Mouse (Mus musculus) MEL-GATA-1-ER (cell line): Measurements from ENCODE around the gene Meis2.

Experiments used
- DNase-seq: peaks from one replicate; pipeline ENCODE4 v3.0.0-alpha.2; 2012; ENCODE audit warnings: low read depth; ENCODE audit errors: extremely low read depth

The Meis2 gene

DNA sequence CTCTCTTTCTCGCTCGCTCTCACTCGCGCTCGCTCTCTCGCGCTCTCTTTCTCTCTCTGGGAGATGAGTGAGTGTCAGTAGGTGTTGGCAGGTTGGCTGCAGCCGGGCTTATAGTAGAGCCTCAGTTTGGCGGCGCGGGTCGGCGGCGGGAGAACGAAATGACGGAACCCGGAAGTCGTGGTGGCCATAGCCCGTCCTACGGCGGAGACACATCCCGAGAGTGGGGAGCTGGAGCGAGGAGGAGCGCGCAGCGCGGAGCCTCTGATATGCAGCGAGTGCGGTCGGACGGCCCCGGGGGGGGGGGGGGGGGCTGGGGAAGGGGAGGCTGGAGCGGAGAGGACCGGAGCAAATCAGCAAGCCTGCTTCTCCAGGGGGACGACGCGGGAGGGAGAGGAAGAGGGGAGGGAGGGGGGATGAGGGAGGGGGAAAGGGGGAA is at the start of gene Meis2:
Gene Meis2 (minus strand): TSS at position 270 of the 436 bp plus-strand sequence.
- DNase-seq: peak; percentile 74

- DNase-seq: no peak
Measured at GRCm38 (mm10) chr2:116106194-116106593, 40.6 kb upstream of the Meis2 start.

GRCm38 (mm10) chr2:116105179-116105578 is 39.5 kb upstream of the Meis2 start:
- no peak for DNase-seq

DNA sequence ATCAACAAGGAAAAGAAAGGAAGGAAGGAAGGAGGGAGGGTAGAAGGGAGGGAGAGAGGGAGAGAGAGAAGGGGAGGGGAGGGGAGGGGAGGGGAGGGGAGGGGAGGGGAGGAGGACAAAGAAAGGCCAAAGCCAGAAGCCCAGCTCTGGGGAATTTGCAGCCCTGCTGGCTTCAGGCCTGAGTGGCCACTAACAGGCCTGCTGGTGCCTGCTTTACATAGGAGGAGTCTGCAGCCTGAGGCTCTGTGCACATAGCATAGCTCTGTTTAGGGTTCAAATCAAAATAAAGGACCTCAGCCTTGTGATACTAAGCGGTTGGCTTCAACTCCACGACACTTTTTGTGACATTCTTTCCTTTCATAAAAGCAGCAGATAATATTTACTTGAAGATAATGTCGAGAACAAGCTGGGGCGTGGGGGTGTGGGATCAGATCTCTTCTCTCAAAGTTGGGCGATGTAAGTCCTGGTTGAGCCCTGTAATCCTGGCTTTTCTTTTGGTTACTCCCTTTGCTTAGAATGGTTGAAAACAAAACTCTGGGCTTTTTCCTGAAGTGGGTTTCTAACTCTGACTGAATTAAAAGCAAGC is 37.9 kb upstream of the Meis2 start:
- DNase-seq: no peak

DNA sequence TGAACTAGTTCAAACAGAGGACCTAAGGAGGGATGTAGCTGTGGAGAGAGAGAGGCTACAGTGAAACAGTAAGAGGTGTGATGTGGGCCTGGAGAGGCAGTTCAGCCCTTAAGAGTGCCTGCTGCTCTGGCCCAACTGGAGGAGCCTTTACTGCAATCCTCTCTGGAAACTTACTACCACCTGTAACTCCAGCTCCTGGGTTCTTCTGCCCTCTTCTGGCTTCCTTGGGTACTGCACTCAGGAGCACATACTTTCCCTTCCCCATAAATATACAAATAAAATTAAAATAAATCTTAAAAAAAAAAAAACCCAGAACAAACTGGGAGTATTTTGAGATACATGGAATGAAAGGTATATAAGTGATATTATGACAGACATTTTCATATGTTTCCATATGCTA is 35.6 kb upstream of the Meis2 start:
- DNase-seq: peak; percentile 33

DNA sequence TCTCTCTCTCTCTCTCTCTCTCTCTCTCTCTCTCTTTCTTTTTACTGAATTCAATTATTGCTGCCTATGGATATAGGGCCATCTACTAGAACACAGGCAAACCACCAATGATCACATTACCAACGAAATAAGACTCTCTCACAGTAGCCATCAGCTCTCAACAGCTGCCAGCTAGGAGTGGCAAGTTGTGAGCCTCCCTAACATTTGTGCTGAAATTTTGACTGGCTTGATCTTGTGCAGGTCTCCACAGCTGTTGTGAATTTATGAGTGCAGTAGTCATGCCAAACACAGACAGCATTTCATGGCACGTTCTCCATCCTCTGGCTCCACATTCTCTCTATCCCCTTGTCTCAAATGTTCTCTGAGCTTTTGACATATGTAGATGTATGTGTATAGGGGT is 15.3 kb upstream of the Meis2 start:
- DNase-seq: no peak

- no peak for DNase-seq
Measured at GRCm38 (mm10) chr2:116078841-116079240, 13.2 kb upstream of the Meis2 start.

DNA sequence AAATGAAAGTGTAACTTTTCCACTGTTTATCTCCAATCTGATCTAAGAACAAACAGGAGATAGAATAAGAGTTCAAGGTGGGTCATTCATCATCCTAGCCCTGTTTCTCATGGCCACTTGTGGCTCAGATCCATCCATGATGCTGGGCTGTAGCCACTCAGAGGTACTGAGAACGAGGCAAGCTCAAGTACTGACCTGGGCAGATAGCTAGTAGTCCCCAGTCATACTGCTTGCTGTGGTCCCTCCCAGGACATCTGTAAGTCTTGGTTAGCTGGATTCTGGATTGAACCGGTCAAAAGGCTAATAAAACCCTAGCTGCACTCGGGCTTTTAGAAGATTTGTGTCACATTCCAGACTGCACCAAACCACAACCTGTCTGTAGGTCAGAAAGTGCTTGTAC is 12.1 kb upstream of the Meis2 start:
- no peak for DNase-seq

- no peak for DNase-seq
Measured at GRCm38 (mm10) chr2:116076752-116077480, 11.3 kb upstream of the Meis2 start.

DNA sequence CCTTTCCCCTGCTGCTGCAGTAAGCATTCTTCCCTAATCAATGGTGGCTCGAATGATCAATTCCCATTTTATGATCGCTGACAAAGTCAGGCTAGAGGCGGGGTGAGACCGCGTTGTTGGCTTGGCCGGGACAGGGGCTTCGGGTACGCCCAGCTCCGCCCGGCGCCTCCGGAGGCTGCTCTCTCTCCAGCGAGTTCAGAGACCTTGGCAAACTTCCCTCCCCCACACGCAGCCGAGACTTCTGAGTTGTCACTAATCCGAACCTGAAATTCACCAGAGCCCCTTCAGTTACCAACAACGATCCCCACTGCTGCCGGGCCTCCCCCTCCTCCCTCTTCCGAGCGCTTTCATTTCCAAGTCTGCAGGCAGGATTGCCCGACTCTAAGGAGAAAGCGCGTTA is 10.3 kb upstream of the Meis2 start:
- DNase-seq: no peak

- DNase-seq: no peak
Measured at GRCm38 (mm10) chr2:116075477-116075876, 9.8 kb upstream of the Meis2 start.

GRCm38 (mm10) chr2:116074726-116075440 is 9.2 kb upstream of the Meis2 start:
- no peak for DNase-seq

DNA sequence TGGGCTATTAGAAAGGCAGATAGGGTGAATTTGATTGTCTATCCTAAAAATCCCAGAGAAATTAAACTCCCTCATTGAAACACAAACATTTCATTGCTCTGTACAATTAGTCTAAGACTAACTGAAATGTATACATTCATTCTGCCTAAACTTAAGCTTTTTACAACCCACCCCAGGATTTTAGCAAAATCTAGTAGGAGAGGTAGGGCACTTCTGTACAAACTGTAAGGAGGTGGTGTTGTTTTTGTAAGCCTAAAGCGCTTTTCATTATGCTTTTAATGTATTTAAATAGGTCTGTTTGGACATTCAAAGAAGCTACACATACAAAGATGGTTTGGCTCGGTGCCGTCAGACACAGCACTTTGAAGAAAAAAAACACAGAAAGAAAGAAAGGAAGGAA is 8.4 kb upstream of the Meis2 start:
- no peak for DNase-seq

- no peak for DNase-seq
Measured at GRCm38 (mm10) chr2:116073311-116073904, 7.8 kb upstream of the Meis2 start.

DNA sequence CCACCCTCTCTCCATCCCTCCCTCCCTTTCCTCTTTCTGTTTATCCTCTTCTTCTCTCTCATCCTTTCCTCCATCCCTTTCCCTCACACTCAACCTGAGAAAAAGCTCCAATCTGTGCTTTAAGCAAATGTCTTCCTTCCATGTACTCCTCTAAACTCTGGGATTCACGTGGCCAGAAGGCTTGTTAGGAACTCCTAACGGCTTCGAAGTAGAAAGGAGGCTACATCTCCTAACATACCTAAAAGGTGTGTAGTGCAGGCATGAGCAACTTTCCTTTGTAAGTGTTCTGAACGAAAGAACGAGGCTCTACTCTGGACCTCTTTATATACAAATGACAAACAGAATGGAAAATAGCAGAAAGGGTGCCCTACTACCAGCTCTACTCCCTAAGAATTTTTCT is 7.1 kb upstream of the Meis2 start:
- no peak for DNase-seq

DNA sequence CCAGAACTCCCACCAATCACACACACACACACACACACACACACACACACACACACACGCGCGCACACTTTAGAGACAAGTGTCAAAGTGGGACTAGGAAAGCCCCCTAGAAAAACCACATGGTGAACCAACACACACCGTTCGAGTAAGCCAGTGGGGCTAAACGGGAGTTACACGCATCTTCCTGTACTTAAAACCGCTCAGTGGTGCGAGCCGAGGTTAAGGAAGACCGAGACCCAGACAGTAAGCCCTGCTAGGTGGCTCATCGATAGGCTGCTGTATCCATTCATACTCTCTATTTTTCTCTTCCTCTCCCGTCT is 6.6 kb upstream of the Meis2 start:
- no peak for DNase-seq

GRCm38 (mm10) chr2:116071571-116072320 is 6.1 kb upstream of the Meis2 start:
- no peak for DNase-seq

- no peak for DNase-seq
Measured at GRCm38 (mm10) chr2:116070614-116071425, 5.2 kb upstream of the Meis2 start.

DNA sequence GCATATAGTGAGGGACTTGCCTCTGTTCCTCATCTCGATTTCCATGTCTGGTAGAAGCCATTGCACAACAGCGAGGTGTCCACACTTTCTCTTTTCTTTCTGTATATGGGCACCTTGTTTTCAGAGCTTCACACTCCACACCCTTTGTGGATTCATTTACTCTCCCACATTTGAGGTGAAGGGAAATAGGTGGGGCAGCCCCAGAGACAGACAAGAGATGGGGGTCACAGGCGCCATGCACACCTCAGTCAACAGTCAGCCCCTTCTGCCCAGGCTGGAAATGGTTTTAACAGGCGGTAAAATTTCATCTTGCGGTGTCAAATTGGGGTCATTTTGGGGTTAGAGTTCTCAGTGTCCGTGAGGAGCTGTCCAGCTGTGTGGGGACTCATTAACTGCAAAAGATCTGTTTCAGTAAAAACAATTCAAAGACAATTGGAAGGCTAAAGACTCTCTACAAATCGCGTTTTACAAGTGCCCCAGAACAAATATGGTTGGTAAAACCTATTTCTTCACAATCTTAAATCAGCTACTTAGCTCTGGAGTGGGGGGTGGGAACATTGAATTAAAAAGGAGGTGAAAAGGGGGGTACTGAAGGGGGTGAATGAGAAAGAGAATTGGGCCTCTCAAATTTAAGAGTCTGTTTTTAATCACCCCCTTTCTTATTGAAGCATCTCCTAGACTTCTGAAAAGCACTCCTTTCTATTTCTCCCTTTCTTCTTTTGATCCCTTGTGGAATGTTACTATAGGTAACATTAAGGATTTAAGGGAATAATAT is 4.0 kb upstream of the Meis2 start:
- no peak for DNase-seq

DNA sequence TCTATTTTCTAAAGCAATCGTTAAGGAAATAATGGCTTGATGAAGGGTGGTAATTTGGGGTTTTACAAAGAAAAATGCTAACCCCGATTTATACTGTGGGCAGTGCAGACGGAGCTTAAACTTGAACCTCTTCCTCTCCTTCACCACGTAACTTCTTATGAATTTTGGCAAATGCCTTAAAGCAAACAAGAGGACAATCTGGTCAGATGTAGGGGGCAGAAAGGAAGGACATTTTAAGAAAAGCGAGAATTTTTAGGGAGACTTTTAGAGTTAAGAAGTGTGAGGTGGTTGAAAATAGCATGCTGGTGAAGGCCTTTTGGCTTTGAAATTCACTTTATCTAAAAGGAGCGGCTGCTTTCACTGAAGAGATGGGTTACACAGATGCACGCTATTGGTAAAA is 3.3 kb upstream of the Meis2 start:
- no peak for DNase-seq
